Mouse (Mus musculus) kidney, embryonic 15.5 days (tissue): ENCODE results near the gene Nek6. TPM values are rescaled to one million over a fixed set of nuclear protein-coding genes. Genes with fewer than 3 reads are reported as not detected.

ENCODE experiments used
- ATAC-seq: fragments of 200-750 bp; cut with Nextera tagmentation; replicated peaks from 2 replicates; pipeline ENCODE4 v1.8.0; 2017; ENCODE audit warnings: moderate TSS enrichment; ENCODE audit not compliant: low FRiP score
- H3K27ac ChIP-seq: fragments of 300-500 bp; sonication (generic); 2 replicates; pipeline ENCODE4 v1.5.1; 2015; ENCODE audit warnings: mild to moderate bottlenecking, inconsistent platforms
- H3K27me3 ChIP-seq: fragments of 300-500 bp; sonication (generic); 2 replicates; pipeline ENCODE4 v1.6.1; 2015; ENCODE audit warnings: inconsistent platforms
- H3K36me3 ChIP-seq: fragments of 300-500 bp; sonication (generic); 2 replicates; pipeline ENCODE4 v1.6.1; 2015; ENCODE audit warnings: inconsistent platforms
- H3K4me1 ChIP-seq: fragments of 300-500 bp; sonication (generic); 2 replicates; pipeline ENCODE4 v1.6.1; 2015; ENCODE audit warnings: inconsistent platforms
- H3K4me2 ChIP-seq: fragments of 300-500 bp; sonication (generic); 2 replicates; pipeline ENCODE4 v1.6.1; 2015; ENCODE audit warnings: moderate library complexity, mild to moderate bottlenecking, inconsistent platforms
- H3K4me3 ChIP-seq: fragments of 300-500 bp; sonication (generic); replicated peaks from 2 replicates; pipeline ENCODE4 v1.5.1; 2015; ENCODE audit warnings: mild to moderate bottlenecking, inconsistent platforms
- H3K9ac ChIP-seq: fragments of 300-500 bp; sonication (generic); 2 replicates; pipeline ENCODE4 v1.6.1; 2015; ENCODE audit warnings: mild to moderate bottlenecking, inconsistent platforms
- H3K9me3 ChIP-seq: fragments of 300-500 bp; sonication (generic); replicated peaks from 2 replicates; pipeline ENCODE4 v1.6.1; 2016; ENCODE audit warnings: inconsistent platforms
- WGBS: fragments of 180-500 bp; shearing (Covaris S2); methylation state at CpG from one replicate; pipeline ENCODE4 v1.1.7; 2015; ENCODE audit warnings: mixed read lengths; 5-methylcytosine and 5-hydroxymethylcytosine counted together
- polyA plus RNA-seq: library from polyadenylated mRNA; unstranded; fragments of >200 nt; fragmentation: Nextera tagmentation; extraction: Ambion mirVana; gene quantifications from 2 replicates; pipeline ENCODE4 v1.2.1, GENCODE M21; 2015

The Nek6 gene
- polyA plus RNA-seq, 1 experiment from 2014 or later: 73.1 TPM

DNA sequence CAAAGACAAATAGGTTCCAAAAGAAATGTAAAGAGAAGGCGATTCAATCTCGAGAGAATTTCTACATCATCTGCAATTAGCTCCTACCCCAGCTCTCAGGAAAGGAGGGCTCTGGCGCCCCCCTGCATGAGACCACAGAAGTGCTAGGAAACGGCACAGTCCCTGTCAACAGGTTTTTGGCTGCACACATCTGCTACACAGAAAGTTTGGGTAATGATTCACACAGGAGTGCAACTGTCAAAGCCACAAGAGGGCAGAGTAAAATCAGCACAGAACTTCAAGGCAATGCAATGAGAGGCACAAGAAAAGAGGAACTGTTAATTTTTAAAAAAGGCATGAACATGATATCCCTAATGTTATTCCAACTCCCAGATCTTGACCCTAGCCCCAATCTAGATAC is 104.6 kb downstream of the Nek6 start:
- no peak for ATAC-seq
- no peak overlapping the region for H3K4me3 ChIP-seq
- no peaks in the 10 kb centered on the region for H3K9me3 ChIP-seq
- H3K27ac ChIP-seq: no peak overlapping the region
- no peak overlapping the region for H3K4me2 ChIP-seq
- 60% methylated on average over 4 of the region's 4 CpGs for WGBS
- no peaks in the 10 kb centered on the region for H3K27me3 ChIP-seq
- no peaks in the 10 kb centered on the region for H3K4me1 ChIP-seq
- H3K9ac ChIP-seq: no peak overlapping the region
- peaks cover 48% of the 10 kb centered on the region for H3K36me3 ChIP-seq

- Histone ChIP-seq H3K9ac (no peak overlapping the region), H3K4me3 (no peak overlapping the region), H3K36me3 (peaks cover 48% of the 10 kb centered on the region), H3K4me1 (no peaks in the 10 kb centered on the region), H3K9me3 (no peaks in the 10 kb centered on the region), H3K27ac (no peak overlapping the region), H3K4me2 (no peak overlapping the region), H3K27me3 (no peaks in the 10 kb centered on the region)
- WGBS: 92% methylated on average over 5 of the region's 5 CpGs
- ATAC-seq: no peak
Measured at GRCm38 (mm10) chr2:38616956-38617872, 105.8 kb downstream of the Nek6 start.

DNA sequence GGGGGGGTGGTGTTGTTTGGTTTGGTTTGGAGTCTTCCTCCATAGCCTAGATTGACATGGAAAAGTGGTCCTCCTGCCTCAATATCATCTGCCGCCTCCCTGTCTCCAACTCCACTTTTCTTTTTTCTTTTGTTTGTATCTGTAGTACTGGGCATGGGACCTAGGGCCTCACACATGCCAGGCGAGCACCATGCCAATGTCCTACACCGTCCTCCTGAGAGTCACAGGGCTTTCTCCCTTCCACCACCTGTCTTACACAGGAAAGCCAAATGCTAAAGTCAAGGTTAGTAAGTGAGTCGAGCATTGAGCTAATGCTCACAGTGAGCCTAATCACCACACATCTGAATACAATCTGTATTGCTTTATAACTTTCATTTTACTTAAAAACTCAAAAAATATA is 108.3 kb downstream of the Nek6 start:
- H3K4me2 ChIP-seq: no peak overlapping the region
- no peak for ATAC-seq

GRCm38 (mm10) chr2:38621076-38621475 is 109.6 kb downstream of the Nek6 start:
- Histone ChIP-seq H3K36me3 (peaks cover 65% of the 10 kb centered on the region), H3K9me3 (no peaks in the 10 kb centered on the region), H3K27ac (no peak overlapping the region), H3K27me3 (no peaks in the 10 kb centered on the region), H3K4me2 (no peak overlapping the region), H3K9ac (no peak overlapping the region), H3K4me3 (no peak overlapping the region), H3K4me1 (no peaks in the 10 kb centered on the region)
- no peak for ATAC-seq
- WGBS: 85% methylated on average over 4 of the region's 4 CpGs

More for the DNA sequence above, 108.3 kb downstream of the Nek6 start:
- 91% methylated on average over 4 of the region's 4 CpGs for WGBS
- no peaks in the 10 kb centered on the region for H3K9me3 ChIP-seq
- H3K4me1 ChIP-seq: no peaks in the 10 kb centered on the region
- peaks cover 54% of the 10 kb centered on the region for H3K36me3 ChIP-seq
- H3K27me3 ChIP-seq: no peaks in the 10 kb centered on the region
- H3K4me3 ChIP-seq: no peak overlapping the region
- no peak overlapping the region for H3K9ac ChIP-seq
- no peak overlapping the region for H3K27ac ChIP-seq

- no peak overlapping the region for H3K9ac ChIP-seq
- no peak overlapping the region for H3K4me3 ChIP-seq
- no peaks in the 10 kb centered on the region for H3K27me3 ChIP-seq
- H3K4me2 ChIP-seq: no peak overlapping the region
- H3K36me3 ChIP-seq: peaks cover 71% of the 10 kb centered on the region
- no peaks in the 10 kb centered on the region for H3K9me3 ChIP-seq
- ATAC-seq: no peak
- 64% methylated on average over 6 of the region's 6 CpGs for WGBS
- H3K4me1 ChIP-seq: no peaks in the 10 kb centered on the region
- no peak overlapping the region for H3K27ac ChIP-seq
Measured at GRCm38 (mm10) chr2:38621610-38622021, 110.2 kb downstream of the Nek6 start.

- no peak overlapping the region for H3K27ac ChIP-seq
- H3K4me2 ChIP-seq: no peak overlapping the region
- H3K27me3 ChIP-seq: no peaks in the 10 kb centered on the region
- H3K9ac ChIP-seq: no peak overlapping the region
- WGBS: 85% methylated on average over 3 of the region's 3 CpGs
- H3K4me1 ChIP-seq: no peaks in the 10 kb centered on the region
- H3K36me3 ChIP-seq: peaks cover 74% of the 10 kb centered on the region
- no peak for ATAC-seq
- no peak overlapping the region for H3K4me3 ChIP-seq
- no peaks in the 10 kb centered on the region for H3K9me3 ChIP-seq
Measured at GRCm38 (mm10) chr2:38623411-38623810, 112.0 kb downstream of the Nek6 start.

GRCm38 (mm10) chr2:38623821-38624590 is 112.6 kb downstream of the Nek6 start:
- no peak overlapping the region for H3K4me2 ChIP-seq

GRCm38 (mm10) chr2:38628801-38629200 is 117.4 kb downstream of the Nek6 start:
- WGBS: 95% methylated on average over 4 of the region's 4 CpGs
- Histone ChIP-seq H3K9me3 (no peaks in the 10 kb centered on the region), H3K27me3 (no peaks in the 10 kb centered on the region), H3K4me3 (no peak overlapping the region), H3K4me2 (no peak overlapping the region), H3K4me1 (no peaks in the 10 kb centered on the region), H3K27ac (no peak overlapping the region), H3K36me3 (peaks cover 95% of the 10 kb centered on the region), H3K9ac (no peak overlapping the region)
- no peak for ATAC-seq

More at GRCm38 (mm10) chr2:38623821-38624590, 112.6 kb downstream of the Nek6 start:
- ATAC-seq: no peak
- H3K9me3 ChIP-seq: no peaks in the 10 kb centered on the region
- no peaks in the 10 kb centered on the region for H3K27me3 ChIP-seq
- H3K9ac ChIP-seq: no peak overlapping the region
- no peak overlapping the region for H3K4me3 ChIP-seq
- H3K27ac ChIP-seq: no peak overlapping the region
- H3K4me1 ChIP-seq: no peaks in the 10 kb centered on the region
- WGBS: 94% methylated on average over 8 of the region's 8 CpGs
- H3K36me3 ChIP-seq: peaks cover 74% of the 10 kb centered on the region

DNA sequence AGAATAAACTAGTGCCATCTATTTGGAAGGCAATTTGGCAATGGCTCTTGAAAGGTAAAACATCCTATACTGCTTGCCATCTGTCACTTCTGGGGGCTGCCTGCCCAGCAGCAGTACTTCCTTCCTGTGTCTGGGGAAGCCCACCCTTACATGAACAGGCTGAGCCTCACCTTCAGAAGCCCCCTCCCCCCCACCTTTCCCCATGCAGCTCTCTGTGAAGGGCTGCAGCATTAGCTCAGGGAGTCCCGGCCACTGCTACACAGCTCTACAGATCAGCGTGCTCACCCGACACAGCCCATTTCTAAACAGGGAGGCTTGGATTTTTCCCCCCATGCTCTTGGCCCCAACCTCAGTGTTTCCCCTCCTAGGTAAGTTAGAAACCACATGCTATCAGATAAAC is 118.0 kb downstream of the Nek6 start:
- no peaks in the 10 kb centered on the region for H3K27me3 ChIP-seq
- WGBS: 88% methylated on average over 3 of the region's 3 CpGs
- no peak overlapping the region for H3K9ac ChIP-seq
- H3K36me3 ChIP-seq: peaks cover 95% of the 10 kb centered on the region
- no peaks in the 10 kb centered on the region for H3K4me1 ChIP-seq
- H3K27ac ChIP-seq: no peak overlapping the region
- no peak for ATAC-seq
- H3K4me3 ChIP-seq: no peak overlapping the region
- H3K4me2 ChIP-seq: no peak overlapping the region
- H3K9me3 ChIP-seq: no peaks in the 10 kb centered on the region

GRCm38 (mm10) chr2:38630574-38630973 is 119.1 kb downstream of the Nek6 start:
- no peak overlapping the region for H3K4me2 ChIP-seq
- H3K36me3 ChIP-seq: peaks cover 97% of the 10 kb centered on the region
- H3K4me1 ChIP-seq: no peaks in the 10 kb centered on the region
- H3K9ac ChIP-seq: no peak overlapping the region
- H3K27ac ChIP-seq: no peak overlapping the region
- no peaks in the 10 kb centered on the region for H3K9me3 ChIP-seq
- WGBS: 89% methylated on average over 2 of the region's 2 CpGs
- no peaks in the 10 kb centered on the region for H3K27me3 ChIP-seq
- H3K4me3 ChIP-seq: no peak overlapping the region
- no peak for ATAC-seq

- H3K4me1 ChIP-seq: peaks cover 6% of the 10 kb centered on the region; the same call in 1 of the 2 replicates
- ATAC-seq: no peak
- WGBS: 85% methylated on average over 4 of the region's 4 CpGs
Measured at GRCm38 (mm10) chr2:38637716-38638267, 126.3 kb downstream of the Nek6 start.

DNA sequence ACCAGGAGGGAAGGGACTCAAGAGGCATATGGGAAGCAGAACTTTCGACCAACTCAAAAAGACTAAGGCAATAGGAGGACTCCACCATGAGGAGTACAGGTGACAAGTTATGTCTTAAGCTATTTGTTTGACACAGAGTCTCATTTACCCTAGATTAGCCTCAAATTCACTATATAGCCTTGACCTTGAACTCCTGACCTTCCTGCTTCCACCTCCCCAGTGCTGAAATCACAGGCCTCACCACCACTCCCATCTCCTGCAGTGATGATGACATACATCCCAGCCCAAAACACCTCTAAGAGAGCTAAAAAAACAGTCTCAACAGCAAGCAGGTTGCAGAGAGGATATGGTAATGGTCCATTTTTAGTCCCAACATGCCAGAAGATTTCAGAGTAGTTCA is 130.3 kb downstream of the Nek6 start:
- Histone ChIP-seq H3K27me3 (no peaks in the 10 kb centered on the region), H3K27ac (no peak overlapping the region), H3K36me3 (peaks cover 54% of the 10 kb centered on the region), H3K9ac (no peak overlapping the region), H3K4me2 (no peak overlapping the region), H3K4me1 (peaks cover 15% of the 10 kb centered on the region), H3K9me3 (no peaks in the 10 kb centered on the region), H3K4me3 (no peak overlapping the region)
- WGBS: 95% methylated on average over 1 of the region's 1 CpGs
- no peak for ATAC-seq

More at GRCm38 (mm10) chr2:38637716-38638267, 126.3 kb downstream of the Nek6 start:
- H3K9ac ChIP-seq: no peak overlapping the region
- peaks cover 92% of the 10 kb centered on the region for H3K36me3 ChIP-seq
- H3K9me3 ChIP-seq: no peaks in the 10 kb centered on the region
- no peak overlapping the region for H3K4me3 ChIP-seq
- H3K27me3 ChIP-seq: no peaks in the 10 kb centered on the region
- no peak overlapping the region for H3K27ac ChIP-seq
- no peak overlapping the region for H3K4me2 ChIP-seq
